Mouse (Mus musculus) midbrain, embryonic 13.5 days (tissue): ENCODE measurements at regions not wholly inside any gene's neighbourhood (a gene's known extent, or its start where the extent isn't known, plus 50 kb on each side); places are given as distances from the start of the nearest gene placed in this dataset.
"Not testable (repeated sequence)": the region's sequence is repeated elsewhere in the genome, so short reads cannot be mapped to it uniquely, and the experiment has no call there.

Source experiments
- ATAC-seq: fragments of 200-750 bp; cut with Nextera tagmentation; 2 replicates; pipeline ENCODE4 v1.8.0; 2017; ENCODE audit warnings: mild to moderate bottlenecking, moderate TSS enrichment, moderate library complexity
- H3K27ac ChIP-seq: fragments of 300-500 bp; sonication (generic); 2 replicates; pipeline ENCODE4 v1.5.1; 2015; ENCODE audit warnings: inconsistent platforms, mild to moderate bottlenecking, moderate library complexity
- H3K27me3 ChIP-seq: fragments of 300-500 bp; sonication (generic); 2 replicates; pipeline ENCODE4 v1.6.1; 2015; ENCODE audit warnings: mild to moderate bottlenecking, inconsistent platforms
- H3K36me3 ChIP-seq: fragments of 300-500 bp; sonication (generic); 2 replicates; pipeline ENCODE4 v1.6.1; 2015; ENCODE audit warnings: mild to moderate bottlenecking, inconsistent platforms
- H3K4me1 ChIP-seq: fragments of 300-500 bp; sonication (generic); replicated peaks from 2 replicates; pipeline ENCODE4 v1.6.1; 2015; ENCODE audit warnings: inconsistent platforms
- H3K4me2 ChIP-seq: fragments of 300-500 bp; sonication (generic); replicated peaks from 2 replicates; pipeline ENCODE4 v1.6.1; 2015; ENCODE audit warnings: moderate library complexity, mild to moderate bottlenecking, inconsistent platforms
- H3K4me3 ChIP-seq: fragments of 300-500 bp; sonication (generic); replicated peaks from 2 replicates; pipeline ENCODE4 v1.5.1; 2015; ENCODE audit warnings: mild to moderate bottlenecking, inconsistent platforms
- H3K9ac ChIP-seq: fragments of 300-500 bp; sonication (generic); replicated peaks from 2 replicates; pipeline ENCODE4 v1.6.1; 2015; ENCODE audit warnings: mild to moderate bottlenecking, inconsistent platforms
- H3K9me3 ChIP-seq: fragments of 300-500 bp; sonication (generic); 2 replicates; pipeline ENCODE4 v1.6.1; 2016; ENCODE audit warnings: mild to moderate bottlenecking, inconsistent platforms
- WGBS: fragments of 180-500 bp; shearing (Covaris S2); methylation state at CpG from one replicate; pipeline ENCODE4 v1.1.7; 2015; 5-methylcytosine and 5-hydroxymethylcytosine counted together

GRCm38 (mm10) chr1:189156906-189157305 is 149.3 kb upstream of the Kctd3 start:
- H3K4me2 ChIP-seq: no peak overlapping the region
- no peaks in the 10 kb centered on the region for H3K27me3 ChIP-seq
- no peaks in the 10 kb centered on the region for H3K4me1 ChIP-seq
- WGBS: 86% methylated on average over 2 of the region's 2 CpGs
- no peaks in the 10 kb centered on the region for H3K9me3 ChIP-seq
- H3K9ac ChIP-seq: no peak overlapping the region
- no peak overlapping the region for H3K27ac ChIP-seq
- H3K4me3 ChIP-seq: no peak overlapping the region
- no peaks in the 10 kb centered on the region for H3K36me3 ChIP-seq
- no peak for ATAC-seq

- 81% methylated on average over 2 of the region's 2 CpGs for WGBS
- Histone ChIP-seq H3K4me1 (no peaks in the 10 kb centered on the region), H3K4me2 (no peak overlapping the region), H3K27me3 (no peaks in the 10 kb centered on the region), H3K9ac (no peak overlapping the region), H3K36me3 (no peaks in the 10 kb centered on the region), H3K4me3 (no peak overlapping the region), H3K9me3 (no peaks in the 10 kb centered on the region), H3K27ac (no peak overlapping the region)
- no peak for ATAC-seq
These were observed 146.7 kb upstream of the Kctd3 start for GRCm38 (mm10) chr1:189154376-189154775.

DNA sequence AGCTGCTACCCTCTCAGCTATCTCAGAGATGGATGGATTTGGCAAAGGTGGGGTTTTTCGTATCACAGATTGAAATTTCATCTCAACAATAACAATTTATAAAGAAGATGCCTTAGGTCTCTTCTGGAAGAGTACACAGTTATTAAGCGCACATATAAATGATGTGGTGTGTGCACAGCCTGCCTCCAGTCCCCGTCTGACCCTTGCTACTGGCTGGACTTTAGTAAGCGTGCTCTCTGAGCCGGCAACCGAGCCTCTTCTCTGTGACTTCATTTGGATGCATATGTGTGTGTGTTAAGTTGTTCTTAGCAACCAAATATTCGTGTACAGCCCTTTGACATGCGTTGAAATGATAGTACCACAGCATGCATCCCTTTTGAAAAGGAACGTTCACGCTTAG is 145.5 kb upstream of the Kctd3 start:
- ATAC-seq: no peak
- H3K4me1 ChIP-seq: no peaks in the 10 kb centered on the region
- no peaks in the 10 kb centered on the region for H3K9me3 ChIP-seq
- WGBS: 72% methylated on average over 10 of the region's 10 CpGs
- H3K36me3 ChIP-seq: no peaks in the 10 kb centered on the region
- no peak overlapping the region for H3K4me3 ChIP-seq
- no peak overlapping the region for H3K4me2 ChIP-seq
- no peaks in the 10 kb centered on the region for H3K27me3 ChIP-seq
- H3K9ac ChIP-seq: no peak overlapping the region
- H3K27ac ChIP-seq: no peak overlapping the region

GRCm38 (mm10) chr1:189142982-189143451 is 135.4 kb upstream of the Kctd3 start:
- H3K27ac ChIP-seq: no peak overlapping the region
- H3K9ac ChIP-seq: no peak overlapping the region
- H3K9me3 ChIP-seq: no peaks in the 10 kb centered on the region
- no peaks in the 10 kb centered on the region for H3K36me3 ChIP-seq
- WGBS: 24% methylated on average over 9 of the region's 9 CpGs
- peak; percentile 55; the same call in 1 of the 2 replicates for ATAC-seq
- H3K4me2 ChIP-seq: no peak overlapping the region; the same call in 1 of the 2 replicates
- H3K4me1 ChIP-seq: peaks cover 10% of the 10 kb centered on the region
- no peak overlapping the region for H3K4me3 ChIP-seq
- H3K27me3 ChIP-seq: no peaks in the 10 kb centered on the region

- H3K4me3 ChIP-seq: no peak overlapping the region
- no peak overlapping the region; the same call in 1 of the 2 replicates for H3K4me2 ChIP-seq
- 0 out of 2 replicates have a peak, but pooled peaks have one; percentile 9 for ATAC-seq
- no peaks in the 10 kb centered on the region for H3K27me3 ChIP-seq
- no peak overlapping the region for H3K9ac ChIP-seq
- no peaks in the 10 kb centered on the region for H3K36me3 ChIP-seq
- no peak overlapping the region for H3K27ac ChIP-seq
- 48% methylated on average over 7 of the region's 7 CpGs for whole genome bisulfite sequencing
- H3K9me3 ChIP-seq: no peaks in the 10 kb centered on the region
- H3K4me1 ChIP-seq: peaks cover 10% of the 10 kb centered on the region
These were observed 134.9 kb upstream of the Kctd3 start for GRCm38 (mm10) chr1:189142551-189142950.

GRCm38 (mm10) chr1:189141694-189142093 is 134.1 kb upstream of the Kctd3 start:
- Histone ChIP-seq H3K27ac (no peak overlapping the region), H3K4me2 (no peak overlapping the region), H3K36me3 (no peaks in the 10 kb centered on the region), H3K9me3 (no peaks in the 10 kb centered on the region), H3K4me1 (peaks cover 10% of the 10 kb centered on the region), H3K27me3 (no peaks in the 10 kb centered on the region), H3K4me3 (no peak overlapping the region), H3K9ac (no peak overlapping the region)
- 91% methylated on average over 9 of the region's 9 CpGs for WGBS
- no peak for ATAC-seq

DNA sequence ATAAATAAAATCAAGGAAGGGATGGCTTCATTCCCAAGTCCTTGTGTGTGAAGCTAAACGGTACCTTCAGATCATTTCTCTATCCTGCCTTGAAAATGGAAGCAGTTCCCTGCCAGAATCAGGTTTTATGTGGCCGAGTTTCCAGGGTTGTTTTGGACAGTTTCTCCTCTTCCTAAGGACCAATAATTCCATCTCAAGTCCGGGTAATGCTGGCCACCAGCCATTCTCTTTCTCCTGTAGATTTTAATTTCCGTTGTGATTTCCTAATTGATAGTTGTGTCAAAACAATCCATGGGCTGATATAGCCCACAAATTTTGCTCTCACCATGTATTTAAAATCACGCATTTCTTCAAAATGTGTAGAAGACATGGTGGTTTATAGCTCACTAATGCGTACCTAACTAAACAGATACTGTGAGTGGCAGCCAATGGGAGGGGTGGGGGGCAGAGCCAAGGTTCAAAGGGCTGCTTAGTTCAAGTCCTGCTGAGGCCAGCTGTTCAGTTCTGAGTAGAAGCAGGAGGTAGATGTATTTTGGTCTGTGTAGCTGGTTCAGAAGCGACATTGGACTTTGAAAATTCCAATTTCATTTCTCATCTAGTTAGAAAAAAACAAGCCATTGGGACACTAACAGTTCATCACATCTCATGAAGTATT is 129.2 kb upstream of the Kctd3 start:
- H3K27me3 ChIP-seq: peaks cover 3% of the 10 kb centered on the region; the same call in 1 of the 2 replicates
- WGBS: 89% methylated on average over 7 of the region's 7 CpGs
- no peaks in the 10 kb centered on the region for H3K9me3 ChIP-seq
- no peaks in the 10 kb centered on the region for H3K36me3 ChIP-seq
- no peak overlapping the region for H3K4me2 ChIP-seq
- no peak overlapping the region for H3K9ac ChIP-seq
- H3K4me3 ChIP-seq: no peak overlapping the region
- H3K27ac ChIP-seq: no peak overlapping the region
- no peaks in the 10 kb centered on the region for H3K4me1 ChIP-seq
- no peak for ATAC-seq

GRCm38 (mm10) chr1:189135826-189136225 is 128.2 kb upstream of the Kctd3 start:
- Histone ChIP-seq H3K4me3 (no peak overlapping the region), H3K27ac (no peak overlapping the region), H3K4me1 (no peaks in the 10 kb centered on the region), H3K4me2 (no peak overlapping the region), H3K9me3 (no peaks in the 10 kb centered on the region), H3K9ac (no peak overlapping the region), H3K36me3 (no peaks in the 10 kb centered on the region), H3K27me3 (peaks cover 3% of the 10 kb centered on the region; the same call in 1 of the 2 replicates)
- 88% methylated on average over 4 of the region's 4 CpGs for WGBS
- no peak for ATAC-seq

DNA sequence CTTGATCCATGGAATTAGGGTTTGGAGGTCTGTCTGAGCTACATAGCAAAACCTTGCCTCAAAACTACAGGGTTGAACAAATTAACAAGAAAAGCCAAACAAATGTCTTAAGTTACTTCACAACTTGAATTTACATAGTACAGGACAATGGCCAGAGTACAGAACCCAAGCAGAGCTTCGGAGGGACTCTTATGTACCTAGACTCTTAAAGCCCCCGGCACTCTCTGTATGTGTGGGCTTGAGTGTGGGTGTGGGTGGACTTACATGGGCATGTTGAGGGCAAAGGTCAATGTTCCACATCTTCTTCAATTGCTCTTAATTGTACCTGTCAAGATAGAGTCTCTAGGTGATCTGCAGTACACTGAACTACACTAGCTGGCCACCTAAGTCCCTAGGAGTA is 121.1 kb upstream of the Kctd3 start:
- Histone ChIP-seq H3K4me2 (no peak overlapping the region), H3K9ac (no peak overlapping the region), H3K4me3 (no peak overlapping the region), H3K9me3 (no peaks in the 10 kb centered on the region), H3K36me3 (no peaks in the 10 kb centered on the region), H3K27me3 (no peaks in the 10 kb centered on the region), H3K4me1 (peaks cover 14% of the 10 kb centered on the region; the same call in 1 of the 2 replicates), H3K27ac (no peak overlapping the region)
- no peak for ATAC-seq
- 95% methylated on average over 2 of the region's 2 CpGs for WGBS

- not testable (repeated sequence) for H3K9ac ChIP-seq, H3K27me3 ChIP-seq, ATAC-seq, H3K36me3 ChIP-seq, H3K4me3 ChIP-seq, H3K9me3 ChIP-seq, H3K4me2 ChIP-seq, H3K27ac ChIP-seq
- peaks cover 14% of the 10 kb centered on the region; the same call in 1 of the 2 replicates for H3K4me1 ChIP-seq
- 63% methylated on average over 5 of the region's 5 CpGs for WGBS
These were observed 120.6 kb upstream of the Kctd3 start for GRCm38 (mm10) chr1:189128246-189128645.

- ATAC-seq: peak; percentile 45; the same call in 1 of the 2 replicates
- Histone ChIP-seq H3K27me3 (no peaks in the 10 kb centered on the region), H3K4me3 (no peak overlapping the region), H3K4me2 (no peak overlapping the region), H3K9ac (no peak overlapping the region), H3K9me3 (no peaks in the 10 kb centered on the region), H3K4me1 (peaks cover 14% of the 10 kb centered on the region; the same call in 1 of the 2 replicates), H3K27ac (no peak overlapping the region), H3K36me3 (no peaks in the 10 kb centered on the region)
- 8% methylated on average over 5 of the region's 5 CpGs for WGBS
These were observed 119.7 kb upstream of the Kctd3 start for GRCm38 (mm10) chr1:189127367-189127766.

GRCm38 (mm10) chr1:189119941-189120735 is 112.5 kb upstream of the Kctd3 start:
- no peak for ATAC-seq
- Histone ChIP-seq H3K9ac (no peak overlapping the region), H3K27me3 (no peaks in the 10 kb centered on the region), H3K4me2 (no peak overlapping the region), H3K27ac (no peak overlapping the region), H3K36me3 (no peaks in the 10 kb centered on the region), H3K4me3 (no peak overlapping the region), H3K4me1 (no peaks in the 10 kb centered on the region), H3K9me3 (no peaks in the 10 kb centered on the region)
- WGBS: 89% methylated on average over 6 of the region's 6 CpGs
